In the genomic region with DNA sequence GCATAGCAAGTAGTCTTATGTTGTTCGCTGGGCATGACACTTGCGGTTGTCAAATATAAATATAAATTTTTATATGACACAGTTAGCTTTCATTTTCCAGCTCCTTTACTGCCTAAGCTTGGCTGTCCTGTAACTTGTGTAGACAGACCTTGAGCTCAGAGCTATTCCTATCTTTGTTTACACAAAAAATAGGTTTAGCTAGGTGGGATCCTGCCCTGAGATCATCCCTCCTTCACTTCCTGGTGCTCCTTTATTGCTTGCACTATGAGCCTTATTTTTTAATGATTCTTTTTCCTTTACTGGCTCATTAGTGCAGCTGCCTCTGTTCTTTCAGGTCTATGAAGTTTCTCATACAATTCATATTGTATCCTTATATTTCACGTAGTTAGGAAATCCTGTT, we compare ENCODE assay signal across 32 mouse cellular contexts.
"Had no signal": no experiment of that assay in that cellular context is flagged by ENCODE, and none has a peak within 500 bp of the region (broad histone marks: within the 10 kb centered on the region; RNA-seq: fewer than 3 reads in every experiment).

No protein-coding gene starts in this region.

- ATAC-seq: liver, embryonic 12.5 days; liver, postnatal 0 days; lung, postnatal 0 days; midbrain, embryonic 13.5 days; midbrain, embryonic 15.5 days; midbrain, embryonic 16.5 days had no signal

- H3K27ac ChIP-seq: limb, embryonic 10.5 days; limb, embryonic 12.5 days; limb, embryonic 13.5 days; limb, embryonic 15.5 days; liver, embryonic 12.5 days; liver, embryonic 13.5 days; liver, embryonic 14.5 days; liver, embryonic 15.5 days; lung, embryonic 15.5 days; macrophage; midbrain, embryonic 10.5 days; midbrain, embryonic 12.5 days; midbrain, embryonic 13.5 days; midbrain, embryonic 15.5 days; neural tube, embryonic 12.5 days had no signal

- H3K36me3 ChIP-seq: limb, embryonic 10.5 days; limb, embryonic 12.5 days; limb, embryonic 13.5 days; limb, embryonic 15.5 days; liver, embryonic 12.5 days; liver, embryonic 13.5 days; liver, embryonic 15.5 days; lung, embryonic 15.5 days; midbrain, embryonic 10.5 days; midbrain, embryonic 12.5 days; midbrain, embryonic 13.5 days; midbrain, embryonic 15.5 days; neural tube, embryonic 12.5 days had no signal

- H3K9me3 ChIP-seq: limb, embryonic 10.5 days; limb, embryonic 12.5 days; limb, embryonic 13.5 days; limb, embryonic 15.5 days; liver, embryonic 12.5 days; liver, embryonic 13.5 days; liver, embryonic 15.5 days; lung, embryonic 15.5 days; megakaryocyte, embryonic 14.5 days; midbrain, embryonic 10.5 days; midbrain, embryonic 12.5 days; midbrain, embryonic 13.5 days; midbrain, embryonic 15.5 days; neural tube, embryonic 12.5 days had no signal

- H3K27me3 ChIP-seq: limb, embryonic 12.5 days; limb, embryonic 13.5 days; limb, embryonic 15.5 days; liver, embryonic 12.5 days; liver, embryonic 13.5 days; liver, embryonic 15.5 days; lung, embryonic 15.5 days; megakaryocyte, embryonic 14.5 days; midbrain, embryonic 12.5 days; midbrain, embryonic 13.5 days; midbrain, embryonic 15.5 days; neural tube, embryonic 12.5 days had no signal

- DNase-seq: left cerebral cortex, postnatal 4 days; liver; liver, embryonic 13.5 days; liver, postnatal 0 days; lung, adult 18-20 months; lung, adult 2 months; lung, embryonic 14.5 days; lung, postnatal 10 days; lung, postnatal 14 days; lung, postnatal 36 days; lung, postnatal 4 days; midbrain, embryonic 14.5 days had no signal

- H3K9ac ChIP-seq: limb, embryonic 12.5 days; limb, embryonic 13.5 days; limb, embryonic 15.5 days; liver, embryonic 12.5 days; liver, embryonic 13.5 days; liver, embryonic 14.5 days; liver, embryonic 15.5 days; liver, postnatal 0 days; lung, embryonic 14.5 days; lung, embryonic 15.5 days; midbrain, embryonic 12.5 days; midbrain, embryonic 13.5 days; midbrain, embryonic 15.5 days; neural tube, embryonic 12.5 days had no signal

- H3K4me3 ChIP-seq: limb, embryonic 10.5 days; limb, embryonic 12.5 days; limb, embryonic 13.5 days; limb, embryonic 15.5 days; liver, embryonic 12.5 days; liver, embryonic 13.5 days; liver, embryonic 15.5 days; lung, embryonic 15.5 days; megakaryocyte, embryonic 14.5 days; midbrain, embryonic 10.5 days; midbrain, embryonic 12.5 days; midbrain, embryonic 13.5 days; midbrain, embryonic 15.5 days; myocyte; neural tube, embryonic 12.5 days had no signal

- H3K4me2 ChIP-seq: limb, embryonic 12.5 days; limb, embryonic 13.5 days; limb, embryonic 15.5 days; liver, embryonic 11.5 days; liver, embryonic 12.5 days; liver, embryonic 13.5 days; liver, embryonic 15.5 days; lung, embryonic 14.5 days; lung, embryonic 15.5 days; midbrain, embryonic 11.5 days; midbrain, embryonic 12.5 days; midbrain, embryonic 13.5 days; midbrain, embryonic 15.5 days; neural tube, embryonic 12.5 days had no signal

- H3K4me1 ChIP-seq: limb, embryonic 10.5 days; limb, embryonic 12.5 days; limb, embryonic 13.5 days; limb, embryonic 15.5 days; liver, embryonic 12.5 days; liver, embryonic 13.5 days; liver, embryonic 15.5 days; lung, embryonic 15.5 days; megakaryocyte, embryonic 14.5 days; midbrain, embryonic 10.5 days; midbrain, embryonic 12.5 days; midbrain, embryonic 13.5 days; midbrain, embryonic 15.5 days; neural tube, embryonic 12.5 days had no signal
